Mouse (Mus musculus): ENCODE results near the gene Ykt6.

Gene Ykt6

DNA sequence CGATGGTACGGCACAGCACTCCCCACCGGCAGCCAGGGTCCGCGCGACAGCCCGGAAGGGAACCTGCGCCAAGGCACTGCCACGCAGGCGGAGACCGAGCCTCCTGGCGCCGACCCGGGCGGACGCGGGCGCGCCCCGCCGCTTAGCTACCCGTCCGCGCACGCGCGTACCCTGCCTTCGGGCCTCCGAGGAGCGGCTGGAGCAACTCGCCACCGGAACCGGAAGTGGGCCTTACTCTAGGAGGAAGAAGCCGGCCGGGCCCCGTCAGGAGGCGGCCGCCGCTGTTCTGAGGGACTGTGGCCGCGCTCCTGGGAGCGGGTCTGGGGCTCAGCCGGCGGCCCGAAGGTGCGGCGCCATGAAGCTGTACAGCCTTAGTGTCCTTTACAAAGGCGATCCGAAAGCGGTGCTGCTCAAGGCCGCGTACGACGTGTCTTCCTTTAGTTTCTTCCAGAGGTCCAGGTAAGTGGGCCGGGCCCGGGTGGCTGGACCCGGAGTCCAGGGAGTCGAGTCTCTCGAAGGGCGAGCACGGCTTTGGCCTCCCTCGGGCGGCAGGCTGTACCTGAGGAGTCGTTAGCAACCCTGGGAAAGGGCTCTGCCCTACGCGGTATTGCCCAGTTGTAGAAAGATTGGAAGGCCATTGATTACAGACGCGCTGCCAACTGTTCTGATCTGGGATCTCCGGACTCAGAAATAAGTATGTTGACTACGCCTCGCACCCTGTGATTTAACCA, at the start of gene Ykt6:
Ykt6 (plus strand) TSS at position 148 of the 731 bp plus-strand sequence.
- TF ChIP-seq GATA4 (IDR thresholded peaks at IDR 0.05; ENCODE audit: insufficient replicate concordance, low read length), result peak; percentile 10; the same call in 1 of the 2 replicates

GRCm38 (mm10) chr11:5905778-5906518, 49.5 kb upstream of the Ykt6 start:
- no peak for TF ChIP-seq GATA4 (IDR thresholded peaks at IDR 0.05; ENCODE audit: insufficient replicate concordance, low read length)

DNA sequence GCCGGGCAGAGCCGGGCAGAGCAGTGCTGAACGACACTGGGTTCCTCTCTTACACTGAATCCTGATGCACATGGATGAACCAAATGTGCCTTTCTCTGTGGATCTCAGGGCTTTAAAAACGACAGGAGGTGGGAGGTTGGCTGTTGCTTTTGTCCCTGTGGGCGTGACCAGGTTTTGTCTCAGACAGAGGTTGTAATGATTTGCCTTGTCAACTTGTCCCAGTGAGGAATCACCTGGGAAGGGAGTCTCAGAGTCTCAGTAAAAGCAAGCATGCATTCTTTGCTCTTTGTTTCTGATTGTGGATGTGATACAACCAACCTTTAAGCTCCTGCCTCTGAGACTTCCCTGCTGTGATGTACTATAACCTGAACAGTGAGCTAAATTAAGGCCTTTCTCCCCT, 48.4 kb upstream of the Ykt6 start:
- no peak for TF ChIP-seq GATA4 (IDR thresholded peaks at IDR 0.05; ENCODE audit: insufficient replicate concordance, low read length)

- no peak for TF ChIP-seq GATA4 (IDR thresholded peaks at IDR 0.05; ENCODE audit: insufficient replicate concordance, low read length)
Observed at GRCm38 (mm10) chr11:5908642-5909041, 46.9 kb upstream of the Ykt6 start.

- no peak for TF ChIP-seq GATA4 (IDR thresholded peaks at IDR 0.05; ENCODE audit: insufficient replicate concordance, low read length)
Observed at GRCm38 (mm10) chr11:5912635-5913034, 42.9 kb upstream of the Ykt6 start.

- no peak for TF ChIP-seq GATA4 (IDR thresholded peaks at IDR 0.05; ENCODE audit: insufficient replicate concordance, low read length)
Observed at GRCm38 (mm10) chr11:5913256-5913655, 42.2 kb upstream of the Ykt6 start.

- TF ChIP-seq GATA4 (IDR thresholded peaks at IDR 0.05; ENCODE audit: insufficient replicate concordance, low read length), result no peak
Observed at GRCm38 (mm10) chr11:5913936-5914335, 41.6 kb upstream of the Ykt6 start.

GRCm38 (mm10) chr11:5914940-5915339, 40.6 kb upstream of the Ykt6 start:
- TF ChIP-seq GATA4 (IDR thresholded peaks at IDR 0.05; ENCODE audit: insufficient replicate concordance, low read length), result no peak

- TF ChIP-seq GATA4 (IDR thresholded peaks at IDR 0.05; ENCODE audit: insufficient replicate concordance, low read length), result no peak
Observed at GRCm38 (mm10) chr11:5915429-5916177, 39.9 kb upstream of the Ykt6 start.

DNA sequence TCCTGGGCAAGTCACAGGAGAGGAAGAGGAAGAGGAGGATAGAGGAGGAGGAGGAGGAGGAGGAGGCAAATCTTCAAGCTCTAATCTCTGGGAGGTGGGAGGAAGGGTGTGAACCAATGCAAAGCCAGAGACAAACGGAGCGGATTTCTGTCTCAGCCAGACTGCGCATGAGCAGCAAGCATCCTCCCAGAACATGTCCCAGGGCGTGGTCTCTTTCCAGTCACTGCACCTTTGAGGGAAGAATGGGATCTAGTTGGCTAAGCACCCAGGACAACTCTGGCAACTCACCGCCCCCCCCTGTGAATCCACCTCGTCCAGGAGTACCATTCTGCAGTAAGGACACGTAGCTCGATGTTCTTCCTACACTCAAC, 39.3 kb upstream of the Ykt6 start:
- TF ChIP-seq GATA4 (IDR thresholded peaks at IDR 0.05; ENCODE audit: insufficient replicate concordance, low read length), result no peak

DNA sequence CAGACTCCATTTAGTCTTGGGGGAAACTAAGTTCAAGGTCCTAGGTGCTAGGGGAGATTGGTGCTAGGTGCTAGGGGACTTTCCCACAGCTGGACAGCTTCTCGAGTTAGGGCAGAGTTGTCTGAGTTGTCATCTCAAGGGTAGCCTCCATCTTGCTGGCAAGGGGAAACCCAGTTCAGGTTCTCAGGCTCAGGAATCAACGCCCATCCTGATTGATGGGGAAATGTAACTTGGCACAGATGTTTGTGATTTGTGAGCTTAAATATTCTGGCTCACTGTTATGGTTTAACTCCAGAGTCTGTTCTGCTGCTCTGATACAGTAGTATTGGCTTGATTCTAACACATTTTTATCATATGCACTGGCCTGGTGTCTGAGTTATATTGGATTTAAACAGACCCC, 37.4 kb upstream of the Ykt6 start:
- TF ChIP-seq GATA4 (IDR thresholded peaks at IDR 0.05; ENCODE audit: insufficient replicate concordance, low read length), result no peak

GRCm38 (mm10) chr11:5919606-5920005, 35.9 kb upstream of the Ykt6 start:
- TF ChIP-seq GATA4 (IDR thresholded peaks at IDR 0.05; ENCODE audit: insufficient replicate concordance, low read length), result peak; percentile 89

GRCm38 (mm10) chr11:5920323-5920960, 35.1 kb upstream of the Ykt6 start:
- TF ChIP-seq GATA4 (IDR thresholded peaks at IDR 0.05; ENCODE audit: insufficient replicate concordance, low read length), result no peak

- TF ChIP-seq GATA4 (IDR thresholded peaks at IDR 0.05; ENCODE audit: insufficient replicate concordance, low read length), result no peak
Observed at GRCm38 (mm10) chr11:5924699-5925098, 30.8 kb upstream of the Ykt6 start.

DNA sequence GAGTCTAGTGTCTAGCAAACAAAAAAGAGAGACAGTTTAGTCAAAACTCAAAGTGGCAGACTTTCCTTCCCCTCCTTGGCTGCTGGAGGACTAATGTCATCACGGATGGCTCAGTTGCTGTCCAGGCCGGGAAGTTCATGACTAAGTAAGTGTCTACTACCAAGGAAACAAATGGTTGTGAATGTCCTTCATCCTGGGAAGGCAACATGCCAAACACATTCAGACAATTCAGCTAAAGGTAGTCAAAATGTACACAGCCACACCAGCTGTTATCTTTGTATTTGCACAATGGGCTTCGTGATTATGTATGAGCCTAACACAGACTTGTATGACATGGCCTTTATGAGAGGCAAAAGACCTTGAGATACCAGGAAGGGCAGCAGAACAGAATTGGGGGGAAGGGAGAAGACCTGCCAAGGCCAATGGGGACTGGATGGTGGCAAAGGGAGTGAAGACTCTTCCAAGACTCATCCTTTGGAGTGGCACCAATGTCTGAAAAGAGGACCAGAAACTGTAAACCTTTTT, 28.7 kb upstream of the Ykt6 start:
- TF ChIP-seq GATA4 (IDR thresholded peaks at IDR 0.05; ENCODE audit: insufficient replicate concordance, low read length), result no peak
